ENCODE assay signal across 8 mouse cellular contexts in the genomic region with DNA sequence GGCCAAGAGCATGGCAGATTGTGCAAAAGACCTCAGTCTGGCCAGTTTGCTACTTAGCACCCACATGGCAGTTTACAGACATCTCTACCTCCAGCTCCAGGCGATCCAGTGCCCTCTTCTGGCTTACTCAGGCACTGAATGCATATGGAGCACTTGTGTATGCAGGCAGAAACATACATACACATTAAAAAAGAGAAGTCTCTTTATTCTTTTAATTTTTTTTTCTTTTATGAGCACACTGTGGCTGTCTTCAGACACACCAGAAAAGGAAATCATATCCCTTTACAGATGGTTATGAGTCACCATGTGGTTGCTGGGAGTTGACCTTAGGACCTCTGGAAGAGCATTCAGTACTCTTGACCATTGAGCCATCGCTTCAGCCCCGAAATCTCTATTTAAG. TPM values are rescaled to one million over a fixed set of nuclear protein-coding genes. Genes with fewer than 3 reads are reported as not detected.
DNase-seq lines count a peak whose midpoint lies in the region; ATAC-seq and TF ChIP-seq lines count a peak whose summit lies in the region.

No protein-coding gene starts in this region.

- peak; percentile 58 for TF ChIP-seq CTCF in left cerebral cortex, adult 2 months (IDR thresholded peaks at IDR 0.05)

- H3K4me3 ChIP-seq in left cerebral cortex, adult 2 months = no peak overlapping the region

- intact Hi-C loops in left cerebral cortex, adult 2 months (cut with DNase I) = loop anchor here (2.0 kb wide), 1 partner anchor 82 kb away; no protein-coding TSS in a partner anchor

- ATAC-seq in hematopoietic stem cell, adult 5-6 weeks (replicated peaks in 1 of 2; ENCODE audit: insufficient read depth in 1 of 2, low FRiP score in 2 of 2, low TSS enrichment in 1 of 2, low read depth in 1 of 2, poor library complexity in 2 of 2, severe bottlenecking in 2 of 2) = peak; percentile 47 to 68

- DNase-seq in adrenal gland, adult (ENCODE audit: inconsistent age in 2 of 2, low spot score in 1 of 2) = peak; percentile 56 to 75
- no peak for DNase-seq in adrenal gland, postnatal 4 days (ENCODE audit: low spot score in 2 of 2)
- no peak for DNase-seq in left cerebral cortex, adult 2 months (ENCODE audit: extremely low spot score in 1 of 2, low spot score in 2 of 2)
- DNase-seq in left cerebral cortex, adult 9 months (ENCODE audit: low spot score in 2 of 2) = no peak
- peak; percentile 35 for DNase-seq in cerebellum, adult 11-12 months
- peak; percentile 84 for DNase-seq in naive thymus-derived CD4-positive, alpha-beta T cell, adult 2 months (ENCODE audit: low read depth)
- no peak for DNase-seq in testis, postnatal 10 days (ENCODE audit: low spot score)

- no peak overlapping the region for H3K27ac ChIP-seq in left cerebral cortex, adult 2 months

RNA-seq across cellular contexts. Expression of a gene that starts 35.3 kb away (rescaled TPM):
- total RNA-seq in adrenal gland, postnatal 4 days (2021) = 10 to 100 TPM; 28.1 to 29.1 TPM
- total RNA-seq in left cerebral cortex, adult 2 months (2021) = 10 to 100 TPM; 35.2 to 36.4 TPM
- total RNA-seq in hematopoietic stem cell, adult 5-6 weeks (2017) = 103 and 106 TPM in 2 replicates

Comparison
In these comparisons a context has a peak if more than half of its experiments do, and no peak if none do; other contexts are left out.
1. DNase-seq: peak in adrenal gland, adult (2 of 2), cerebellum, adult 11-12 months (single experiment) and naive thymus-derived CD4-positive, alpha-beta T cell, adult 2 months (single experiment); none in adrenal gland, postnatal 4 days (0 of 2), left cerebral cortex, adult 2 months (0 of 2), left cerebral cortex, adult 9 months (0 of 2) and testis, postnatal 10 days (single experiment).